Mouse (Mus musculus) neural tube, embryonic 11.5 days (tissue): ENCODE data around the gene Osbpl11. TPM values are rescaled to one million over a fixed set of nuclear protein-coding genes. Genes with fewer than 3 reads are reported as not detected.
"Not testable (repeated sequence)": the region's sequence is repeated elsewhere in the genome, so short reads cannot be mapped to it uniquely, and the experiment has no call there.

Experiments used
- ATAC-seq: fragments of 200-750 bp; cut with Nextera tagmentation; 2 replicates; pipeline ENCODE4 v1.8.0; 2017; ENCODE audit warnings: moderate number of reproducible peaks, mild to moderate bottlenecking, moderate TSS enrichment, moderate library complexity; ENCODE audit not compliant: insufficient read depth, low FRiP score, low TSS enrichment
- DNase-seq: peaks from one replicate; pipeline ENCODE4 v3.0.0-alpha.2; 2015; ENCODE audit warnings: low spot score
- H3K27ac ChIP-seq: fragments of 300-500 bp; sonication (generic); 2 replicates; pipeline ENCODE4 v1.5.1; 2014; ENCODE audit warnings: low read depth, mild to moderate bottlenecking, low read length
- H3K27me3 ChIP-seq: fragments of 300-500 bp; sonication (generic); 2 replicates; pipeline ENCODE4 v1.6.1; 2014; ENCODE audit warnings: mild to moderate bottlenecking, low read length, mixed read lengths; ENCODE audit not compliant: control insufficient read depth, insufficient read depth
- H3K36me3 ChIP-seq: fragments of 300-500 bp; sonication (generic); 2 replicates; pipeline ENCODE4 v1.6.1; 2014; ENCODE audit warnings: mild to moderate bottlenecking, low read length, moderate library complexity, mixed read lengths; ENCODE audit not compliant: control insufficient read depth, insufficient read depth
- H3K4me1 ChIP-seq: fragments of 300-500 bp; sonication (generic); 2 replicates; pipeline ENCODE4 v1.6.1; 2014; ENCODE audit warnings: low read length, mixed read lengths; ENCODE audit not compliant: control insufficient read depth, insufficient read depth
- H3K4me2 ChIP-seq: fragments of 300-500 bp; sonication (generic); 2 replicates; pipeline ENCODE4 v1.6.1; 2014; ENCODE audit warnings: low read depth, mild to moderate bottlenecking, moderate library complexity
- H3K4me3 ChIP-seq: fragments of 300-500 bp; sonication (generic); 2 replicates; pipeline ENCODE4 v1.5.1; 2014; ENCODE audit warnings: low read depth, low read length
- H3K9ac ChIP-seq: fragments of 300-500 bp; sonication (generic); 2 replicates; pipeline ENCODE4 v1.6.1; 2014; ENCODE audit warnings: mild to moderate bottlenecking, low read length
- H3K9me3 ChIP-seq: fragments of 300-500 bp; sonication (generic); 2 replicates; pipeline ENCODE4 v1.6.1; 2016; ENCODE audit warnings: low read length; ENCODE audit not compliant: control insufficient read depth
- WGBS: fragments of 180-500 bp; shearing (Covaris S2); extraction: QIAGEN DNeasy Blood & Tissue Kit; methylation state at CpG from one replicate; pipeline ENCODE4 v1.1.7; 2014; 5-methylcytosine and 5-hydroxymethylcytosine counted together
- polyA plus RNA-seq: library from polyadenylated mRNA; unstranded; fragments of >200 nt; fragmentation: Nextera tagmentation; extraction: Ambion mirVana; gene quantifications from 2 replicates; pipeline ENCODE4 v1.2.1, GENCODE M21; 2014

The Osbpl11 gene
- polyA plus RNA-seq, 1 experiment from 2014 or later: 30.3 TPM

GRCm38 (mm10) chr16:33170716-33171587 lies 13.9 kb upstream of the Osbpl11 start:
- Histone ChIP-seq H3K4me3 (no peak overlapping the region), H3K27ac (no peak overlapping the region), H3K9ac (no peak overlapping the region), H3K4me2 (no peak overlapping the region), H3K9me3 (no peaks in the 10 kb centered on the region), H3K4me1 (no peaks in the 10 kb centered on the region), H3K36me3 (no peaks in the 10 kb centered on the region), H3K27me3 (no peaks in the 10 kb centered on the region)
- DNase-seq: no peak
- no peak for ATAC-seq
- 81% methylated on average over 9 of the region's 9 CpGs for WGBS

DNA sequence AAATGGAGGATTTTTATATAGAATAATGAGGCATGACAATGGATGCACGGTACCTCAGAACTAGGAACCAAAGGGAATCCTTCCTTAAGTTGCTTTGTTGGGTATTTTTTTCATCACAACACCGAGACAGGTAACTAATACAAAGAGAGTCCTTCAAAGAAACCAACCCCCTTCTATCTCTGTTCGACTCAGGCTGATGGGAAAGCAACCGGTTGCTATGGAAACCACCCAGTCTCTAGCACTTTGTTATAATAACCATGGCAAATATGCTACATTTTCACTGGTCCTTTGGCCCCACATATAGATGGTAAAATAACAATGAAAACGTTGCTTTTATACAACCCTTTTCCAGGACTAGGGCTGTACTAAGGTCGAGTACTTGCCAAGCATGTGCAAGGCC lies 13.1 kb upstream of the Osbpl11 start:
- WGBS: 86% methylated on average over 6 of the region's 6 CpGs
- Histone ChIP-seq H3K27me3 (no peaks in the 10 kb centered on the region), H3K27ac (no peak overlapping the region), H3K4me2 (no peak overlapping the region), H3K36me3 (no peaks in the 10 kb centered on the region), H3K4me1 (no peaks in the 10 kb centered on the region), H3K9ac (no peak overlapping the region), H3K4me3 (no peak overlapping the region), H3K9me3 (no peaks in the 10 kb centered on the region)
- ATAC-seq: no peak
- DNase-seq: no peak

- Histone ChIP-seq H3K27me3 (no peaks in the 10 kb centered on the region), H3K9ac (no peak overlapping the region), H3K4me1 (no peaks in the 10 kb centered on the region), H3K9me3 (no peaks in the 10 kb centered on the region), H3K36me3 (no peaks in the 10 kb centered on the region), H3K4me3 (no peak overlapping the region), H3K4me2 (no peak overlapping the region), H3K27ac (no peak overlapping the region)
- 75% methylated on average over 5 of the region's 5 CpGs for WGBS
- DNase-seq (no peak), ATAC-seq (no peak)
These were observed 11.7 kb upstream of the Osbpl11 start for GRCm38 (mm10) chr16:33173151-33173550.

GRCm38 (mm10) chr16:33174695-33175094 lies 10.2 kb upstream of the Osbpl11 start:
- no peak overlapping the region for H3K9ac ChIP-seq
- DNase-seq (no peak), ATAC-seq (no peak)
- H3K4me2 ChIP-seq: no peak overlapping the region
- H3K27me3 ChIP-seq: no peaks in the 10 kb centered on the region
- no peak overlapping the region for H3K4me3 ChIP-seq
- no peak overlapping the region for H3K27ac ChIP-seq
- H3K9me3 ChIP-seq: no peaks in the 10 kb centered on the region
- H3K4me1 ChIP-seq: no peaks in the 10 kb centered on the region
- no peaks in the 10 kb centered on the region for H3K36me3 ChIP-seq

- not testable (repeated sequence) for H3K4me1 ChIP-seq, DNase-seq, H3K9ac ChIP-seq, ATAC-seq, H3K27me3 ChIP-seq, H3K4me3 ChIP-seq, H3K36me3 ChIP-seq, H3K27ac ChIP-seq, H3K4me2 ChIP-seq, H3K9me3 ChIP-seq
- WGBS: 87% methylated on average over 5 of the region's 5 CpGs
These were observed 8.0 kb upstream of the Osbpl11 start for GRCm38 (mm10) chr16:33176831-33177230.

DNA sequence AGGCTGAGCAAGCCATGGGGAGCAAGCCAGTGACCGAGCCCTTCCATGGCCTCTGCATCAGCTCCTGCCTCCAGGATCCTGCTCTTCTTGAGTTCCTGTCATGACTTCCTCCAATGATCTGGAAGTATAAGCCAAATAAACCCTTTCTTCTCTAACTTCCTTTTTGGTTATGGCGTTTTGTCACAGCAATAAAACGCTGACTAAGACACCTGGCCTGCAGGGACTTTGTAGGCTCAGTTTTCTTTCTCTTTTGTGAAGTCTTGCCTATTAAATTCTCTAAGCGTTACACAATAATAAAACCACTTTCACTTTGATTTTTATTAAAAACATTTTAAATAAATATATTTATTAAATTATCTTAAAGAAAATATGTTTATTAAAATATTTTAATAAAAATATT lies 7.1 kb upstream of the Osbpl11 start:
- DNase-seq (no peak), ATAC-seq (no peak)
- Histone ChIP-seq H3K27ac (no peak overlapping the region), H3K36me3 (no peaks in the 10 kb centered on the region), H3K27me3 (no peaks in the 10 kb centered on the region), H3K4me3 (no peak overlapping the region), H3K9ac (no peak overlapping the region), H3K4me1 (no peaks in the 10 kb centered on the region), H3K9me3 (no peaks in the 10 kb centered on the region), H3K4me2 (no peak overlapping the region)
- WGBS: 87% methylated on average over 4 of the region's 4 CpGs

DNA sequence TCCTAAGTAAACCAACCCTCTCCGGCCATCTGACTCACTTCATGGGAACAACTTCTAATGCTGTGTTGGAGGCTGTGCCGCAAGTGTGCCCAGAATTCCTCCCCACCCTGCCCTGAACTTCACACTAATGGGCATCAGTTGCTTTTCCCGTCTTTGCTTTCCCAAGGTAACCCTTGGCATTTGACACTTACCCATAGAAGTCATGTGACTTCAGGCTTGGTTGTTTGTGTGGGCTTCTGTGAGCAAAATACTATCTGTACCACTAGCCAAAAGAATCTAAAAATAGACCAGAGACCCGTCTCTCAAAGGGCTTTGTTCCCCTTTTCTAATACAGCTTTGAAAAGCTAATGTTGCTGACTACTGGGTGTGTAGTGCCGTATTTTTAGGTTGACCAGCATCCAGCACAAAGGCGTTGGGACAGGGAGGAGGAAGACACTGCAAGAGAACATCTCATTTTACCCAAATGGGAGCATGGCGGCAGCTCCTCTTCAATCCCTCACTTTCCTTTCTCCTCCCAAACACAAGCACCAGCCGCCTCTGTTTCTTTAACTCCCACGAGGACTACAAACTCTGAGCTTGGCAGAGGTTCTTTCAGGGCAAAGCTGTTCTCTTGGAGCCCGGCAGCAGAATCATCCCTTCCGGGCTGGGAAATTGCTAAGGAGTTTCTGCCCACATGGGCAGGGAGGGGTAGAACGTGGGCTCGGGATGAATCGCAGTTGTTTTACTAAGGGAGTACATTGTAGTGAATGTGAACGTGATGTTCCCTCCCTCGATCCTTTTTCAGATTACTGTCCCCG lies 6.4 kb upstream of the Osbpl11 start:
- no peaks in the 10 kb centered on the region for H3K9me3 ChIP-seq
- no peak overlapping the region for H3K9ac ChIP-seq
- ATAC-seq: no peak
- no peak overlapping the region for H3K4me2 ChIP-seq
- H3K4me3 ChIP-seq: no peak overlapping the region
- H3K27me3 ChIP-seq: no peaks in the 10 kb centered on the region
- no peaks in the 10 kb centered on the region for H3K36me3 ChIP-seq
- no peaks in the 10 kb centered on the region for H3K4me1 ChIP-seq
- WGBS: 75% methylated on average over 17 of the region's 17 CpGs
- H3K27ac ChIP-seq: no peak overlapping the region
- DNase-seq: no peak

DNA sequence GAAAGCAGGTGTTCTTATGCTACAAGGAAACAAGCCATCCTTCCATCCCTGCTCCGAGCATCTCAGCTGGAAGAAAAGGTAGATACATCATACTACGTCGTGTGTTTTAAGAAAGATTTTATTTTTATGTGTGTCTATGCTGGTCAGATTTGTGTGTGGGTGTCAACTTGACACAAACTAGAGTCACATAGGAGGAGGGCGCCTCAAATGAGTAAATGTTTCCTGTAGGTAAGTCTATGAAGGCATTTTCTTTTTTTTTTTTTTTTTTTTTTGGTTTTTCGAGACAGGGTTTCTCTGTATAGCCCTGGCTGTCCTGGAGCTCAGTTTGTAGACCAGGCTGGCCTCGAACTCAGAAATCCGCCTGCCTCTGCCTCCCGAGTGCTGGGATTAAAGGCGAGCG lies 5.6 kb upstream of the Osbpl11 start:
- H3K9ac ChIP-seq, H3K9me3 ChIP-seq, H3K4me2 ChIP-seq, H3K27me3 ChIP-seq, ATAC-seq, H3K4me3 ChIP-seq, DNase-seq, H3K27ac ChIP-seq, H3K4me1 ChIP-seq, H3K36me3 ChIP-seq: not testable (repeated sequence)
- 93% methylated on average over 9 of the region's 10 CpGs for whole genome bisulfite sequencing

DNA sequence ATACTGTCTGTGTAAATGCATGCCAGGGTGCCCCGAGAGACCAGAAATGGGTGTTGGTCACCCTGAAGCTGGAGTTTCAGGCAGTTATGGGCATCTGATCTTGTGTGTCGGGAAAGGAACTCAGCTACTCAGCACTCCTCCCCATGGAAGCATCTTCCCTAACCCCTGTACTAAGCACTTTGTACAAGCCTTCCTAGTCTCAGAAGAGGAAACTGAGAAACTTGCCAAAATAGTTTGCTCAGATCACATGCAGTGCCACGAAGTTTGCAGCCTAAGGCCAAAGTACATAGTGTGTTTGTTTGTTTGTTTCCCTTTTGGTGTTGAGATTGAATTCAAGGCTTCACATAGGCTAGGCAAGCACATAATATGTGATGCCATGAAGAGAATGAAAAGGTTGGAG lies 5.0 kb upstream of the Osbpl11 start:
- no peak for ATAC-seq
- no peaks in the 10 kb centered on the region for H3K9me3 ChIP-seq
- WGBS: 86% methylated on average over 3 of the region's 3 CpGs
- no peak overlapping the region for H3K4me3 ChIP-seq
- H3K27ac ChIP-seq: no peak overlapping the region
- H3K36me3 ChIP-seq: no peaks in the 10 kb centered on the region
- no peaks in the 10 kb centered on the region for H3K4me1 ChIP-seq
- no peak overlapping the region for H3K9ac ChIP-seq
- DNase-seq: no peak
- no peak overlapping the region for H3K4me2 ChIP-seq
- H3K27me3 ChIP-seq: no peaks in the 10 kb centered on the region
